Mouse (Mus musculus): ENCODE measurements around the gene Kcnh1.

GRCm38 (mm10) chr1:192559341-192559740 is 368.8 kb downstream of the Kcnh1 start:
- TF ChIP-seq GATA1 (IDR thresholded peaks at IDR 0.05; ENCODE audit: low read length) = no peak
- TF ChIP-seq TAL1 (IDR thresholded peaks at IDR 0.05; ENCODE audit: low read length) = no peak
